Mouse (Mus musculus): ENCODE data around the gene Sv2b.

DNA sequence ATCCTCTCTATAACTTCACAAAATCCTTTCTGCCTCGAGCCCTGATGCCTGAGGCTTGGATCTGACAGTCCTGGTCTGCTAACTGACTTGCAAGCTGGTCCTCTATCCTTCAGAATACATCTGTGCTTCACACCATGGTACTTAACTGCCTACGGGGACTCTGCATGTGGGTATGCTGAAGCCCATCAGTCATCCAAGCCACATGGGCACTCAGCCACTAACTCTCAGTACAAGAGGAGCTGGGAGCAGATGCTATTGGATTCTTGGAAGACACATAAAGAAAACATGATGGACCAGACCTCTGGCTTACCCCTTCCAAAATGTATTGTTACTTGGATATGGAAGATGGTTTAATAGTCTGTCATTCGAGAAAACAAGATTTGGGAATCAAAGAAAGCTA, 103.7 kb downstream of the Sv2b start:
- no peak for TF ChIP-seq POLR2A (IDR thresholded peaks at IDR 0.05; ENCODE audit: borderline replicate concordance, extremely low read depth, low read depth, low read length)
- no peak for TF ChIP-seq CTCF (IDR thresholded peaks at IDR 0.05; ENCODE audit: insufficient read depth, low read length)
